Mouse (Mus musculus): ENCODE data around the gene Tubd1. TPM values are rescaled to one million over a fixed set of nuclear protein-coding genes. Genes with fewer than 3 reads are reported as not detected.
A peak's percentile ranks its signal among the peaks of the same experiment; 100 is the strongest.

The Tubd1 gene
- polyA plus RNA-seq, 1 experiment from 2014 or later: 4.7 TPM

DNA sequence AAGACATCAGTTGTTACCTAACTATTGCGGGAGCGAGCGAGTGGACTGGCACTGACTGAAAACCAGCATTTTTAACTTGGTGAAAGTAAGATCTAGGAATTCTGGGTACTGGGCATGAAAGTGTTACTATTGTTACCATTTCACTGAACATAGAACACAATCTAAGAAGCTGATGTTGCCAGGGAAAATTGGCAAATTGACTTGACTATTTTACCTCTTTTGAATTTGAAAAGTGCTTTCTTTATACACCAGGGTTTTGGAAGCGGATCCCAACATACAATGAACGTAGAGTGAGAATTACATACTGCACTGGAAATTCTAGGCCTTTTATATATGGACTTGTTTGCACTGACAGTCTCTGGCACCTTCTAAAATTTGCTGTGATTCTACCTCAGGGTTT, 48.7 kb downstream of the Tubd1 start:
- H3K9me3 ChIP-seq (ENCODE audit: control insufficient read depth): no peaks in the 10 kb centered on the region
- H3K4me2 ChIP-seq (replicated peaks; ENCODE audit: low read depth): no peak overlapping the region
- H3K9ac ChIP-seq (ENCODE audit: low read depth, low read length): no peak overlapping the region
- H3K4me1 ChIP-seq (replicated peaks; ENCODE audit: control insufficient read depth, insufficient read depth, low read length): no peaks in the 10 kb centered on the region
- H3K4me3 ChIP-seq (ENCODE audit: low read depth, low read length): no peak overlapping the region
- no peaks in the 10 kb centered on the region for H3K36me3 ChIP-seq (ENCODE audit: control insufficient read depth, insufficient read depth)
- WGBS: 90% methylated on average over 5 of the region's 5 CpGs
- ATAC-seq: no peak
- no peak for TF ChIP-seq CTCF (IDR thresholded peaks at IDR 0.05; ENCODE audit: low read depth)
- H3K27ac ChIP-seq (ENCODE audit: low read depth, low read length): no peak overlapping the region
- H3K27me3 ChIP-seq (replicated peaks; ENCODE audit: control insufficient read depth, insufficient read depth, low read length): no peaks in the 10 kb centered on the region

DNA sequence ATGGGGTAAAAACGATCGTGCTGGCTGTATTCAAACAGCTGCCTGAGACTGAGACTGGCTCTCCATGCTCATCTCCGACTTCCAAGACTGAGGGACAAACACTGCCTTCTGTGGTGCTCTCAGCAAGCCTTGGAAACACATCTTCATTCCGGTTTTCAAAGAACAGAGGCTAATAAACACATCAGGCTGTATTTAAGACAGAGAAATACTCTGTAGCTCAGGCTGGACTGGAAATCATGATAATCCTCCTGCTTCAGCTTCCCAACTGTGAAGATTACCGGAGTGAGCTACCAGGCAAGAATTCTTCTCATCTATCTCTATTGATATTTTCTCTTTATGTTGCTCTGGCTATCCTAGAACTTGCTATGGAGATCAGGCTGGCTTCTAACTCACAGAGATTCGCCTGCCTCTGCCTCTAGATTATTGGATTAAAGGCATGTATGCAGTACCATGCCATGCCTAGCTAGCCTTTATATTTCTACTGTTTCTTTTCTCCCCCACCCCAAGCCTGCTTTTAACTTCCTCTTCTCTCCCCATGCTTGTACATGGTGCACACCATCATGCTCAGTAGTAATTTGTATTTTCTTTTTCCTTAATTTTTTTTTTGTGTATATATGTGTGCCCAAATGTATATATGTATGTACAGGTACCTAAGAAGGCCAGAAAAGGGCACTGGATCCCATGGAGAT, 49.5 kb downstream of the Tubd1 start:
- 82% methylated on average over 6 of the region's 6 CpGs for WGBS

DNA sequence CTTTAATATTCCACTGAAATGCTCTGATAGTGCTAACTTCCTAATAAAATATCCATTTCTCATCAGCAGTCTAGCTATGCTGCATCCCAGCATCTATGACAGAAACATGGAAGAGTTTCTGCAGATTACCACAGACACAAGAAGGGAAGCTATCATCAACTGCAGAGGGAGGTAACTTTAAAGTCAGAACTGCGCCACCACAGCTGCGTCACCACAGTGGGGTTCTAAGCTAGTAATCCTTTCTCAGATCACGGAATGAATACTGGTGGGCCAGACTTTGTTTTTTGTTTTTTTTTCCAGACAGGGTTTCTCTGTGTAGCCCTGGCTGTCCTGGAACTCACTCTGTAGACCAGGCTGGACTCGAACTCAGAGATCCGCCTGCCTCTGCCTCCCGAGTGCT, 50.6 kb downstream of the Tubd1 start:
- no peak for ATAC-seq
- H3K9ac ChIP-seq (ENCODE audit: low read depth, low read length): no peak overlapping the region
- no peak overlapping the region for H3K4me2 ChIP-seq (replicated peaks; ENCODE audit: low read depth)
- H3K4me3 ChIP-seq (ENCODE audit: low read depth, low read length): no peak overlapping the region
- no peaks in the 10 kb centered on the region for H3K9me3 ChIP-seq (ENCODE audit: control insufficient read depth)
- H3K36me3 ChIP-seq (ENCODE audit: control insufficient read depth, insufficient read depth): peaks cover 6% of the 10 kb centered on the region; the same call in 1 of the 2 replicates
- WGBS: 91% methylated on average over 6 of the region's 6 CpGs
- no peaks in the 10 kb centered on the region for H3K4me1 ChIP-seq (replicated peaks; ENCODE audit: control insufficient read depth, insufficient read depth, low read length)
- no peak overlapping the region for H3K27ac ChIP-seq (ENCODE audit: low read depth, low read length)
- TF ChIP-seq CTCF (IDR thresholded peaks at IDR 0.05; ENCODE audit: low read depth): no peak
- no peaks in the 10 kb centered on the region for H3K27me3 ChIP-seq (replicated peaks; ENCODE audit: control insufficient read depth, insufficient read depth, low read length)

More for the DNA sequence above, 49.5 kb downstream of the Tubd1 start:
- Histone ChIP-seq H3K36me3 (ENCODE audit: control insufficient read depth, insufficient read depth) (no peaks in the 10 kb centered on the region), H3K4me3 (ENCODE audit: low read depth, low read length) (no peak overlapping the region), H3K27me3 (replicated peaks; ENCODE audit: control insufficient read depth, insufficient read depth, low read length) (no peaks in the 10 kb centered on the region), H3K4me2 (replicated peaks; ENCODE audit: low read depth) (no peak overlapping the region), H3K27ac (ENCODE audit: low read depth, low read length) (no peak overlapping the region), H3K4me1 (replicated peaks; ENCODE audit: control insufficient read depth, insufficient read depth, low read length) (no peaks in the 10 kb centered on the region), H3K9me3 (ENCODE audit: control insufficient read depth) (no peaks in the 10 kb centered on the region), H3K9ac (ENCODE audit: low read depth, low read length) (no peak overlapping the region)
- TF ChIP-seq CTCF (IDR thresholded peaks at IDR 0.05; ENCODE audit: low read depth): no peak
- ATAC-seq: no peak

DNA sequence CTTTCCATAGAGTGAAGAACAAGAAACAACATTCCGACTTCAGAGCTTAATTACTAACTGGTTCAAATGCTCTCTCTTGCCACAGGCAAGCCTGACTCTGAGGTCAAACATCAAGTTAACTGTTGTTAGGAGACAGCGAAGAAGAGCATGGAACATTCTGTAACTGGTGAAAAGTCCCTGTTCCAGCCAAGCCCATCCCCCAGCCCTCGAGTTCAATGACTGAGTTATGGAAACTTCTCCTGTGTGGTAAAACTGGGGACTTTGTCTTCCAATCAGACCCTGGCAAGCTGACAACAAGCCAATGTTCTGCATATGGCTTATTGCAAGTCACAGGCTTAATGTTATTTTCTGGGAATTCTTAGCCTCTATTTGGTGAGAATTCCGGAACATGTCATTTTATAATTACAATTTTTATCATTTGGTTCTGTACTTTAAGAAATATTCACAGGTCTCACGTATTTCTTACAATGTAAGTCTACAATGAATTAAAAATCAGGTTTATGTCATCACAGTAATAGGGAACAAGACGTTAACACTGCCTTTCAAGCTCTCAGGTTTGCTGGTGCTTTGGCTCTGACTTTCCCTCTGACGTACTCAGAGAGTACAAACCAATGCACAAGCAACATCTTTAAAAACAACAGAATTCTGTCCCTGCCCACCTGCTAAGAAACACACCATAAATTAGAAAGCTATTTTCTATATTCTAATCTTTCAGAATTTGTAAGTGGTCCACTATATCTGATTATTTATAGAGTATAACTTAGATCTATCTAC, 51.6 kb downstream of the Tubd1 start:
- H3K9ac ChIP-seq (ENCODE audit: low read depth, low read length): no peak overlapping the region
- ATAC-seq: no peak
- H3K36me3 ChIP-seq (ENCODE audit: control insufficient read depth, insufficient read depth): peaks cover 10% of the 10 kb centered on the region; the same call in 1 of the 2 replicates
- TF ChIP-seq CTCF (IDR thresholded peaks at IDR 0.05; ENCODE audit: low read depth): no peak
- no peaks in the 10 kb centered on the region for H3K4me1 ChIP-seq (replicated peaks; ENCODE audit: control insufficient read depth, insufficient read depth, low read length)
- H3K27me3 ChIP-seq (replicated peaks; ENCODE audit: control insufficient read depth, insufficient read depth, low read length): no peaks in the 10 kb centered on the region
- 76% methylated on average over 7 of the region's 7 CpGs for WGBS
- 0 out of 2 replicates have a peak overlapping the region, but pooled peaks have one; percentile 36 for H3K27ac ChIP-seq (ENCODE audit: low read depth, low read length)
- H3K4me3 ChIP-seq (ENCODE audit: low read depth, low read length): no peak overlapping the region
- H3K9me3 ChIP-seq (ENCODE audit: control insufficient read depth): no peaks in the 10 kb centered on the region
- H3K4me2 ChIP-seq (replicated peaks; ENCODE audit: low read depth): no peak overlapping the region

DNA sequence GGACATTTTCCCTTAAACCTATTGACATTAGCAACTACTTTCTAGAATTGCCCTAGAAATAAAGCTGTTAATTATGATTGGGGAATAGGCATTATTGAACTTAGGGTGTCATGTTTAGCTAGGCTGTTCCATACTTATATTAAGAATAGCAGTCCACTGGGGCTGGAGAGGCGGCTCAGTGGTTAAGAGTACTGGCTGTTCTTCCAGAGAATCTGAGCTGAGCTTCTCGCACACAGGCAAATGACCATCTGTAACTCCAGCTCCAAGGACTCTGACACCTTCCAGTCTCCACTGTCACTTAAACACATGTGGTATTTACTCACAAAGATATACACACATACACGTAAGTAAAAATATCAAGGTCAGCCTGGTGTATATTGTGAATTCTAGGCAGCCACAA, 52.2 kb downstream of the Tubd1 start:
- no peaks in the 10 kb centered on the region for H3K4me1 ChIP-seq (replicated peaks; ENCODE audit: control insufficient read depth, insufficient read depth, low read length)
- peaks cover 10% of the 10 kb centered on the region; the same call in 1 of the 2 replicates for H3K36me3 ChIP-seq (ENCODE audit: control insufficient read depth, insufficient read depth)
- H3K4me3 ChIP-seq (ENCODE audit: low read depth, low read length): no peak overlapping the region
- no peak for TF ChIP-seq CTCF (IDR thresholded peaks at IDR 0.05; ENCODE audit: low read depth)
- no peaks in the 10 kb centered on the region for H3K9me3 ChIP-seq (ENCODE audit: control insufficient read depth)
- no peak overlapping the region for H3K27ac ChIP-seq (ENCODE audit: low read depth, low read length)
- H3K9ac ChIP-seq (ENCODE audit: low read depth, low read length): no peak overlapping the region
- ATAC-seq: no peak
- no peaks in the 10 kb centered on the region for H3K27me3 ChIP-seq (replicated peaks; ENCODE audit: control insufficient read depth, insufficient read depth, low read length)
- WGBS: 90% methylated on average over 3 of the region's 3 CpGs
- no peak overlapping the region for H3K4me2 ChIP-seq (replicated peaks; ENCODE audit: low read depth)

DNA sequence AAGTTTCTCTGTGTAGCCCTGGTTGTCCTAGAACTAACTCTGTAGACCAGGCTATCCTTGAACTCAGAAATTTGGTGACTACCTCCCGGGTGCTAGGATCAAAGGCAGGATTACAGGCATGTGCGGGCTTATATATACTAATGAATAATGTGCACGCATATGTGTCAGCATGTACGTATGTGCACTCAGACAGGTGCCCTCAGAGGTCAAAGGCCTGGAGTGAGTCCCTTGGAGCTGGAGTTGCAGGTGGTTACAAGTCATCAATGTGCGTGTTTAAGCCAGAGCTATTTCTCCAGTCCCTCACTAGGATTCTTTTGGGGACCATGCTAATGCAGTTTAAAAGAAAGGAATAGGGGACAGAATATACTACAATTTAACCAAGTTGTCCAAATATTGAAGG, 53.4 kb downstream of the Tubd1 start:
- Histone ChIP-seq H3K4me2 (replicated peaks; ENCODE audit: low read depth) (no peak overlapping the region), H3K36me3 (ENCODE audit: control insufficient read depth, insufficient read depth) (peaks cover 10% of the 10 kb centered on the region; the same call in 1 of the 2 replicates), H3K27me3 (replicated peaks; ENCODE audit: control insufficient read depth, insufficient read depth, low read length) (no peaks in the 10 kb centered on the region), H3K4me3 (ENCODE audit: low read depth, low read length) (no peak overlapping the region), H3K27ac (ENCODE audit: low read depth, low read length) (no peak overlapping the region), H3K9me3 (ENCODE audit: control insufficient read depth) (no peaks in the 10 kb centered on the region), H3K4me1 (replicated peaks; ENCODE audit: control insufficient read depth, insufficient read depth, low read length) (no peaks in the 10 kb centered on the region), H3K9ac (ENCODE audit: low read depth, low read length) (no peak overlapping the region)
- TF ChIP-seq CTCF (IDR thresholded peaks at IDR 0.05; ENCODE audit: low read depth): no peak
- ATAC-seq: no peak
- 79% methylated on average over 5 of the region's 5 CpGs for WGBS

All from intestine, postnatal 0 days (tissue).